Mouse (Mus musculus) kidney, adult 18-20 months (tissue): ENCODE data around the gene Npas3.

Experiments used
- DNase-seq: peaks from one replicate; pipeline ENCODE4 v3.0.0; 2021

Gene Npas3

DNA sequence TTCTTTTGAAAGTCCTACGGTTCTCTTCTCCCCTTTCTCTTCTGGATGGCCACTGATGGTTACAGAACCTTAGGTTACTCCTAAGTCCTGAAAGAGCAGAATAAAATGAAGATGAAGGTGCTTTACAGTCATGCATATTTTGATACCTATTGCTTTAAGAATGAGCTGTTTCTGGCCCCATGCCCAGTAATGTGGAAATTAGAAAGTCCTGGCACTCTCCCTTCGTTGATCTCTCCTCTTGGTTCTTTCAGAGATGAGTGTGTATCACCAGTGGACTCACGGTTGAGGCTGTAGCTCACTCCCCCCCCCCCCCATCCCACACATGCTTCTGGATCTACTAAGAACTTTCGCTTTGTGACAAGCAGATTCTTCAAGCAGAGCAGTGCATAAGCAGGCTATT is 167.6 kb downstream of the Npas3 start:
- DNase-seq = no peak

DNA sequence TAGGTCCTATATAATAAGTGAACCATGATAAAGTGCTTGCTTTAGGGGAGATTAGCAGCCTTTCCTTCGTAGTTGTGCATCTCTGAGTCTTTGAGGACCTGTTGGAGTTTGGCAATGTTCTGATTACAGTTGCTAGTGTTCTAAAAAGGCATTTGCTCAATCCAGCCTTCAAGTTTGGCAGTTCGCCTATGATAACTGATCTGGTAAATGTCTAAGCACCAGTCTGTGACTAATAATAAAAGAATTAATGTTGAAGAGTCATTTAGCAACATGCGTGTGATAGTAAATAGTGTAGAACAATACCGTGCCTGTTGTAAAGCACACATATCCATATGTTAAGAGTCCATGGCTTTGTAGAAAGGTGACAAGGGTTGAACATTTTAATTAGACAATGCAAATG is 173.2 kb downstream of the Npas3 start:
- DNase-seq = no peak

DNA sequence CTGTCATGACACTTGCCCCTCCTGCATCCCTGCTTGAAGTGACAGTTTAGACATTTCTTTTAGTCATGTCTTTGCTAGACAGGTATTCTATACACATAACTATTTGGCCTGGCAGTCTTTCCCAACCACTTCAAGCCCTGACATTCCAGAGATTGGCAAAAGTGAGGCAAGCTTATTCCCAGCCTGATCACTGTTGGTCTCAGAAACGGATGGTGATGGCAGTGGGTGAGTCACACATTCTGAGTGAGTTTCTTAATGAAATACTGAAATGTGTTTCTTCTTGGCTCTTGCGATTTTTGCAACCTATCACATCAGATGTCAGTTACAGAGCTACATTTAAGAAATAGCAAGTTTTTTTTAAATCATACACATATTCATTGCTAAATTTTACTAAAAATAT is 175.2 kb downstream of the Npas3 start:
- DNase-seq = no peak

DNA sequence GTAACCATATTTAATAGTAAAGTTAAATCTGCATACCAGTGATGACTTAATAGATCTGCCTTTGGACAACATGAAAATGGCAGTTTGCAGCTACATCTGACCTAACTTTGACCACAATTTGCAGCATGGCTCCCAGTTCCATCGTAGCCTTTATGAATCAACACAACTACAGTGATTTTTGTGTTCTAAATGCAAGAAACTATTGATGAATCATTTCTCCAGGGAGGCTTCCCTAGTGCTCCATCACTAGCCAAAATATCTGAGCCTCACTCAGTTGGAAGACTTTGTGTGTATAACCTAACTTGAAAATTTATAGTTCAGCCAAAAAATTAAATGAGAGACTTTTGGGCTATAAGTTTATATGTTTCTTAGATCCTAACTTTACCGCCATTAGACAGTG is 177.5 kb downstream of the Npas3 start:
- no peak for DNase-seq

DNA sequence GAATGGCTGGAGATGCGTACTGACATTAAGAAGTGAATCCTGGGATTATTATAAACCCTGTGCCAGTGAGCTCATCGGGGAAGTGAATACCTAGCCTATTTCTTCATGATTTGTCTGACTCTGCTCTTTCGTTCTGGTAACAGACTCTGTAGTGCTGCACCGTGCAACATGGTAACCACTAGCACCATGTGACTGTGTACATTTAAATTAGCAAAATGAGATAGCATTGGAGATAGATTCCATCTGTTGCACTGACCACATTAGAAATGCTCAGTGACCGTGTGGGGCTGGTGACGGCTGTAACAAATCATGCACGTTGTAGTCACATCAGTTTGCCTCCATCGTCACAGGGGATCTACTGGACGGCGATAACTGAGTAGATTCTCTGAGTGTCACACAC is 178.7 kb downstream of the Npas3 start:
- DNase-seq = no peak

DNA sequence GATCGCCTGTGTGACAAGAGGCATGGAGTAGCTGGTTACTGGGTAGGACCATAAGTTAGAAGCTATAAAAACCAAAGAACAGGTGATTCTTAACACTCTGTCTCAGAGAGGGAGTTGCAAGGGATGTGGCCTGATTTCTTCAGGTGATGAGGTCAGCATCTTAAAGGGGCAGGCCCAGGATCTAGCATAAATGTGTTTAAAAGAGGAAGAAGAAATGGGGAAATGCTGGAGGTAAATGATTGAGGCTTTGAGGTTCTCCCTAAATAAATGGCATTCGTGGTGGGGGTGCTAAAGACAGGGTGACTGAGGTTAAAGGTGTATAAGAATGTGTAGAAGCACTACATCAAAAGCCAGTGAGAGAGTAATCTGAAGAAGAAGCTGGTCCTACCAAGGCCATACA is 193.6 kb downstream of the Npas3 start:
- no peak for DNase-seq

DNA sequence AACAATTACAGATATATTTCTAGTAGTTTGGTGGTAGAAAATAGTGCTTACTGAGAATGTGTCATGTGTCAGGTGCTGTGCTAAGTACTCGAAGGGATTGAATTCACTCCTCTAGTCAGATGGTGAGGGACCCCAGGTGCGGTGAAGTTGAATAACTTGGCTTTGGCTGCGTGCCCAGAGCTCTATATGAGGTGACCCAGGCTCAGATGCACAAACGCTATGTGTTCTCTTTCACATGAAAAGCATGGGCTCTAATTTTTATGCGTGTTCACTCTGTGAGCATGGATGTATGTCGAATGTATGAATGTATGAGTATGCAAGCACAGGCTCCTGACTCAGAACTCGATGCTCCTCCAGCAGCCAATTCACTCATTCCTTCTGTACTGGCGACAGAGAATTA is 199.0 kb downstream of the Npas3 start:
- DNase-seq = no peak

DNA sequence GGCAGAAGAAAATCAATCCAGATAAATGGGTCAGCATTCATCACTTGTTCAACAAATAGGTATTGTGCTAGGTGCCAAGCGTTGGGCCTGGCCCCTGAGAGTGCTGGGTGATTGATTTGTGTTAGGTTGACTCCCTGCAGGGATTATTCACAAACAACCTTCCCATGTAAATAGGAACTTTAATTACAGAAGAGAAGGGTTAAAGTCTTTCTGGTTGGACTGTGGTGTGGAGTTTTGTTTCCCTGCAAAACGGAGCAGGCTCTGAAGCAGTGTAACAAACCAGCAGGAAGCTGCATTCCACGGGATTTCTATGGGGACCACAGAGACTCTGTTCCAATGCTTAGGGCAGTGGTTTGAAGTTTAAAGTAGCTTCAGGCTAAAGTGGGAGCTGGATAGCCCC is 199.6 kb downstream of the Npas3 start:
- no peak for DNase-seq

DNA sequence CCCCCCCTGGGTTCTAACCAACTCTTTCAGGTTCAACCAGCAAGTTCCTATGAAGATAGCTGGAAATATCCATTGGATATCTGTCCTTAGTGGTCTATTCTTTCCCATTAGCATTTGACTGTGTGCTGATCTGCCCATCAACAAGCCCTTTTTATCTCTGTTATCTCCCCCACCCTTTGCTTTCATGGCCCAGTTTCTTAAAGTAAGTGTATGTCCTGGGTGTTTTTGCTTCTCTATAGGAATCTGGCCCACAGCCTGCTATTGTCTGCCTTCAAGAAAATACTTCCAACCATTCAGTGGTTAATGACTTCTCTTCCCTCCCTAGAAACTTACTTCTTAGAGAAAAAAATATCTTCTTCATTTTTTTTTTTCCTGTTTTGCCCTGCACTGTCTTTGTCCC is 219.1 kb downstream of the Npas3 start:
- no peak for DNase-seq

DNA sequence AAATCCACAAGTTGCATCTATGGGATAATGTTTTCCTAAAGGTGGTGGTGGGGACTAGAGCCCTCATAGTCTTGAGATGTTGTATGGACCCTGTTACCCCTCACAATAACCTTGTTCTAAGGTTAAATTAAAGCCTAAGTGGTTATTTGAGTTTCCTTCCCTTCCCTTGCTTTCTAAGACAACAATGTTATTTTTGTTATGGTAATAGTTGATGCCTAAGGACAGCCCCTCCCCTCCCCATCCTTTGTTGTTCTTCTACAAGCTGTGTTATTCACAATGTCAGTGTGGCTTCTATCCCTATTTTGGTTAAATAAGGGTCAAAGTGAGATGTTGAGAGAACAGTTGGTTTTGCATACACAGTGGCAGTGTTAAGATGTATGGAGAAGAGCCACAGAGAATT is 226.0 kb downstream of the Npas3 start:
- no peak for DNase-seq

DNA sequence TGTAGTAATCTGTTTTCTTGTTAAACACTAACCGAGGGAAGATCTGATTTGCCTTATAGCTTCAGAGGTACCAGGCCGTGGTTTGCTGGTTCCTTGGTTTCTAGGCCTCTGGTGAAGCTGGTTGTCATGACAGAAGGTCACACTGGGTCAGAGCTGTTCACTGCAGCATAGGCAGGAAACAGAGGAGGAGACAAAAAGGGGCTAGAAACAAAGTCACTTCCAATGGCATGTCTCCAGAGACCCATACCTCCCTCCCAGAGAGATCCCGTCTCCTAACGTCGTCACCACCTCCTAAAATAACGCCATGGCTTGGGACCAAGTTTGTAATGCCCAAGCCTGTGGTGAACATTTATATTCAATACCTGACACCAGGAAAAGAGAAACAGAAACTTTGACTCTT is 236.4 kb downstream of the Npas3 start:
- no peak for DNase-seq

DNA sequence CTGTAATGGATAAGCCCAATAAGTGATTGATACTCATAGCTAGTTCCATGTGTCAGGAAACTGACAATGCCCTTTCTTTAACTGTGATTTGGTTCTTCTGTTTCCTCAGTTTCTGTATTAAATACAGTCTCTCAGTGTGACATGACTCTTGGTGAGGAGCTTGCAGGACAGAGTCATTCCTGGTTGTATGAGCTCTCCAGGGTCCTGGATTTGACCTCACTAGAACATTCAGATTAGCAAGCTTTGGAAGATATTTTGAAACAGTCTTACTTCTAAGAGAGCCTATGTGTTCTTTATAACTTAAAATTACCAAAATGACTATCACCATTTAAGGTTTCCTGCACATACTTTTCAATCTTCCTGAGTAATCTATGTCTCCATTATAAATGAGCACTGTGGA is 247.9 kb downstream of the Npas3 start:
- no peak for DNase-seq

DNA sequence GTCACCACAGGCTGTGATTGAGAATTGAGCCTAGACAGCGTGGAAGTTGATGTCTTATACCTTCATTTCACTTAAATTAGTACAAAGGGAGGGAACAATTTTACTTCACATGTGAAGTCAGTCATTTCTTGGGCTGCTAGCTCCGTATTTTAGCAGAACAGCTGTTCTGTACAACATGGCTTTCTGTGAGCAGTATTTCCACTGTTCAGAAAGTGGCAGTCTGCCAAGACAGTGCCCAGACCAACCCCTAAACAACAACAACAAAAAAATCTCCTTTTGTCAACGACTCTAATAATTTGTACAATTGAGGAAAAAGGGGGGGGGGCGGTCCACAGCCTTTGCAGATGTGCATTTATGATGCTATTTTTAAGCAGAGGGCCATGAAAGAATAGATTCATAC is 266.4 kb downstream of the Npas3 start:
- DNase-seq = no peak

DNA sequence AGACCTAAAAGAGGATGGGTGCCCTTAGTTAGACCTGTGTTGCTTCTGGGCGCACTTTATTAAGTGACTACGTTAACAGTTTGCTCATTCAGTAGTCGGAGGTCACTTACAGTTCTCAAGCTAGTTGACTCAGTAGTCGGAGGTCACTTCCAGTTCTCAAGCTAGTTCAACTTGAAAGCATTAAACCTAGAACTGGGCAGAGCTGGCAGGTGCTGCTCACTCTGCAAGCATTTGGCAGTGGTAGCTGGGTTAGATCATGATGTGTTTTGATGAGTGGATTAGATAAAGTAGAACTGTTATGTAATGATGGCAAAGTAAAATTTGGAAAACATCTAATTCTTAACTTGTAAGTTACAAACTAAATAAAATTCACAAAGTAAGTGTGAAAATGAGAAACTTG is 271.1 kb downstream of the Npas3 start:
- DNase-seq = no peak

DNA sequence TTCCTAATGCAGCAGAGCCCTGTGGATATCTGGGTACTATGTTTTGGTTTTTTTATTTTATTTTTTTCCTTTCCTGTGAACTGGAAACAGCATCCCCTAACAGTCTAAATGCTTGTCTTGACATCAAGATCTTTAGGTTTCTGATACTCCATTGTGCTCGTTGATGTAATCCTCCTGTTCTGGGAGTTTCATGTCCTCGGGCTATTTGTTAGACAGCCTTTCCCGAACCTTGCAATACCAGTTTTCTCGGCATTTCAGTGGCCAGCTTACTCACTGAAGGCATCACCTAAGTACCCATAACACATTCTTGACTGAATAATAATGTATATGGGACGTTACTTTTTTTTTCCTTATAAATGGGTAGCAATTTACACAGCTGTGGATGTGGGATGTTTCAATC is 274.2 kb downstream of the Npas3 start:
- DNase-seq = no peak

DNA sequence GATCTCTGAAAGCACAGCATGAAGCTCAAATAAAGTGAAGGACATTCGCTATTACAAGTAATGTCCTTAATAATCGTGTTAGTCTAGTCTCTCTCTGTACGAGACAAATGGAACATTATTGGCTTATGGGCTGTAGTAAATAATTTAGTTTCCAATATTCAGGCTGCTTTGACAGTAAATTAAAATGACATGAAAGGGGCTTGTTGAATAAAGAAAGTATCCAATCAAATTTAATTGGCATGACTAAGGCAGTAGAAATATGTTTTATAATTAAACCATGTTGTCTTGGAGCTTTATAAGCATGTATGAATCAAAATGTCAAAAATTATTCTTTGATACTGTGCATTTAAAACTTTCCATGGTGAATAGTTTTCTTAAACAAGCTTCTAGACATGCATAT is 278.6 kb downstream of the Npas3 start:
- DNase-seq = no peak

DNA sequence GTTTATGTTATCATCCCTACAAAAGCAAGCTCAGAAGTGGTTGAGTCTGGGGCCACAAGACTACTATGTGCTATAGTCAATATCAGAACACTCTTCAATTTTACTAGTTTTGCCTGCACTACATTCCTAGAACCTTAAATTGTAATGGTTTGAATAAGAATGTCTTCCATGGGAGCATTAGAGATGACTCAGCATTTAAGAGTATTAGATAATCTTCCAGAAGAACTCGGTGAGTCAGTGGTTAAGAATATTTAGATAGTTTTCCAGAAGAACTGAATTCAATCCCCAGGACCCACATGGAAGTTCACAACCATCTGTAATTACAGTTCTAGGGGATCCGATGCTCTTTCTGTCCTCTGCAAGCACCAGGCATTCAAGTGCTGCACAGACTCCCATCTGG is 280.9 kb downstream of the Npas3 start:
- no peak for DNase-seq

DNA sequence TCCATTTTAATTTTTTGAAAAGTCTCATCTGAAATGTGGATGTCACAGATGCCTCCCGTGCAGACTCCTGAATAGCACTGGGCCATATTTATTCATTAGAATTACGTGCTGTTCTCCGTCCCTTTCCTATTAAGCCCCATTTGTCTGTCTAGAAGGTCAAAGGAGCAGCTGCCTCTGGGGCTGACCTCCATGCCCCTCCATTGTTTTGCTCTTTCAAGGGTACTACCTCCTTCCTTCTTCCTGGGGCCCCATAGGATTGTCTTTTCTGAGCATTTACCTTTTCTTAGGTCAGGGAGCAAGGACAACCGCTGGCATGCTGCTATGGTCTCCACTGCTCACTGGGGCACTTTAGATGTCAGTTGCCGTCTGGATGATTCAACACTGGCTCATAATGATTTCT is 288.3 kb downstream of the Npas3 start:
- no peak for DNase-seq

DNA sequence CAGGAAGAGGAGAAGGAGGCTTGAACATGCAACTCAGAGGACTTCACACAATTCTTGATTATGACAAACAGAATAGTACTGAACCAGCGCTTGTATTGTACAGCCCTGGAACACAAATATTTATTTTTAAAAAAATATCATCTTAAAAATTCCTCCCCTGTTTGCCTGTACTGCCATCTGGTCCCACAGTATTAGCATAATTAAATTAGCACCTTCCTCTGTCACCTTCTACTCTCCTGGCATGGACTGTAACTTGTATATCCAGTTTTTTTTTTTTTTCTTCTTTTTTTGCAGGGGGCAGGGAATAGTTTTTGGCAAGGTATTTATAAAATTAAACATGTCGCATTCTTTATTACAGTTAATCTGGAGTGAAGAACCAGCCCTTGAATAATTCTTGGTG is 307.9 kb downstream of the Npas3 start:
- no peak for DNase-seq

DNA sequence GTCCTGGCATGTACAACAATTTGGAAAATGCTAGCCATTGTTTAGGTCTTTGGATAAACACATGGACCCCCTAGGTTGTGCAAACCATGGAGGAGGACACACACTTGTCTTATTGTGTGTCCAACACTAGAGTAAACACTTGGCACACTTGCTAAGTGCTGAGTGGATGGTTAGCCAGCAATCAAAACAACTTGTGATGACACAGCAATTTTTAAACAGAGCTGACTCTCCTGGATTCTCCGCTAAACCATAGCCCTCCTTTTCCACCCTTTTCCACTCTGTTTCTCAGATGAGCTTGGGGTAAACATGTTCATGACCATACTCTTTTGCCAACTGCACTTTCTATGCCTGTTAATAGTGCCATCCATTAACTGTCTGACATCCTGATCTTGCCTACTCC is 309.8 kb downstream of the Npas3 start:
- DNase-seq = no peak

DNA sequence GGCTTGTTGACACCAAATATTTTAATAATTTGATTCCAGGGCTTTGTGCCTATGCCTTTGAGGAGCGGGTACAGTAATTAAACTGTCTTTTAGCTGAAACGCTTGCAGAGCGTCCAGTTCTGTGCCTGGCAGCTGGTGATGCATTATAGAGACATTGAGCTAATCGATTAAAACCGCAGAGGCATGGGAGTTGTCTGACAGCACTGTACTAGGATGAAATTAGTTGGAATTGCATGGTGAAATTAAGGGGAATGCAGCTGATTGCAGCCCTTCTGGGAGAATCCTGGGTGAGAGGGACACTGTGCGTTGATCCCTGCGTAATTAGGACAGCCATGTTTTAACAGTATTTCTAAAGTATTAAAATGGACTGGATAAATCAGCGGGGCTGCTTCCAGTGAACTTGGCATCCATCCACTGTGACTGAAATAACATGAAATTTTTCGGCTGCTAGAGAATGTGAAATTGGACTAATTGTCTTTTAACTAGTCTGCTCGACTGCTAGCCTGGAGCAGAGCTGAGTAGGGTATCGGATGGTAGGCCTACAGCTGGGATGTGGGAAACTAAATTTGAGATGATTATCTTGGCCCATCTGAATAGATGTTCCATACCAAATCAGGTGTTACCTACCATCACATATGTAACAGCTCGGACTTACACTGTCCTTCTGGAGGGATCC is 318.4 kb downstream of the Npas3 start:
- no peak for DNase-seq

DNA sequence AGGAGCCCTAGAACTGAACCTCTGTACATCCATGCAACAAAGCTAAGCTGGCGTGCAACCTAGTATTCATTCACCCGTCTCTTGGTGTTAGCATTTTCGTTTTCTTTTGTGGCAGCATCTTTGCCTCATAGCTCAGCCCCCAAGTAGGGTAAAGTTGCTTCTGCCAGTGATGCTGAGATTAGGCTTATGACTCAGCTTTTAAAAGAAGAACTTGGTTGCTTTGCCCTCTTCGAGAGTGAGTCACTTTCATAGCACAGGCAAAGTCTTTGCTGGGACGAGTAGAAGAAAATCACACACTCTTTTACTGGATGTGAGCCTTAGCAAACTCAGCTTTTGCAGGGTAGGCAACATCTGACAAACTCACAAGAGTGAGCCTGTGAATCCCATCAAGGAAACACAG is 332.7 kb downstream of the Npas3 start:
- no peak for DNase-seq

DNA sequence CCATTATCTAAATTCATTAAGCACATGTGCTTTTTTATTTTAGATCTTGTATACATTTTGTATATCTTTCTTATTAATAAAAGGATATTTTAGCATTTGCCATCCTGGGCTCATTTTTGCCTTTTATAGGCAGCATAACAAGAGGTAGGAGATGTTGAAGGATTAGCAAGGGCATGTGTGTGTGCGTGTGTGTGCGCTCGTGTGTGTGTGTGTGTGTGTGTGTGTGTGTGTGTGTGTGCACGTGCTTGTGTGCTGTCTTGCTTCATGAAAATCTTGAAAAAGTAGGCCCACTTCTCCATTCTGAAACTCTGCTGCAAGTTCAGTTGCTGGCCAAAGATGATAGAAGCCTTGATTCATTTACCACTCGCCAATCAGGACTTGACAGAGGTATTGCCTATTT is 338.8 kb downstream of the Npas3 start:
- DNase-seq = no peak

DNA sequence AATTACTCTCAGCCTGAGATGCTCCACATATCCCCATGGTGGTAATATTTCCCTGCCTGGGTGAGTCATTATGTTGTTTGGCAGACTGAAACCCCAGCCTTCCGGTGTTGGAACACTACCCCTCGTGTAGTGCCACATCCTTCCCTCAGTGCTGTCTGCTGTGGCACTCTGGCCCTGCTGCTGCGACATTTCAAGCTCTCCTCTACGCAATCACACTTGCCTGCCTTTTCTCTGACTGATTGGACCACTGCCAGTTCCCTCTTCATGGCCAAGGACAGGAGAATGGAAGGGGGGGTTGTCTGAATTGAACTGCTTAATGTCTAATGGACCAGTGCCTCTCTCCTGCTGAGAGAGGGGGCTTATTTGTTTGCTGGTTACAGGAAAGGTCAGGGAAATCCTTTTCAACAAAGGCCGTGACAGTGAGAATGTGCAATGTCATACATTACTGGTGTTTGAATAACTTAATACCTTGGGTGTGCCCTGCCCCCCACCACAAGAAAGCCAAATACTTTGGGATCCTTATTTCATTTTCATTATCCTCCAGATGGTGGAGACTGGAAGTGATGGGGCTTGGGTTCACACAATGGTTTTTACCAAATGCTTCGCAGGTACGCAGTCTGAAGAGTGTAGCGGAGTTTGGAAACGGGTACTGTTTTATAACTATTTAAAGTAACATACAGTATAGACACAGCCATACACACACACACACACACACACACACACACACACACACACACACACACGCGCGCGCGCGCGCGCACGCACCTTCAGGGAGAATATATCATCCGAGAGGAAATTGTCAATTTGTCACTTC is 339.4 kb downstream of the Npas3 start:
- DNase-seq = no peak

DNA sequence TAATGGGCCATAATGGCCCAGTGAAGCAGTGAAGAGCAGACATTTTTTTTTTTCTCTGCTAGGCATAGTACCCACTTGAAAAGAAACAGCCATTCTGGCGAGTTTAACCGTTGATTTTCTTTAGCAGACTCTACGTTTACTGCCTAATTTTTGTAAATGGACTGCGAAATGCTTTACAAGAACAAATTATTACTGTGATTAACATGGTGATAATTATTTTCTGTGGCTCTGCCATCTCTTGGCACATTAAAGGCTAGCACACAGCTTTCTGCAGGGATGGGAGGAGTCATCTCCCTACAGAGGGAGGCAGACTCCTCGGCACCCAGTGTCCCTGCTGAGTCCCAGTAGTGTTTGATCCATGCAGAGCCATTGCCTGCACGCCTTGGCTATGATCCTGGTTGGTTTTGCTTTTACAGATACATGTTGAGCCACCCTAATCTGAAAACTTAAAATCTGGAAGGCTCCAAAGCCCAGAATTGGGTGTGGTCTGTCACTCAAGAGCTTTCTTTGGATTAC is 341.0 kb downstream of the Npas3 start:
- no peak for DNase-seq
